Mouse (Mus musculus): ENCODE measurements around the gene Igtp.
"Not testable (repeated sequence)": the region's sequence is repeated elsewhere in the genome, so short reads cannot be mapped to it uniquely, and the experiment has no call there.

The Igtp gene

GRCm38 (mm10) chr11:58199229-58200037 lies at the start of gene Igtp, which contains the start of gene Irgm2:
Igtp (plus strand) TSS chr11:58199556.
Irgm2 (plus strand) TSS chr11:58199618.
- peak; percentile 3 for DNase-seq (ENCODE audit: low read depth, low spot score)

GRCm38 (mm10) chr11:58155458-58155857 lies 43.9 kb upstream of the Igtp start:
- DNase-seq (ENCODE audit: low read depth, low spot score) = no peak

GRCm38 (mm10) chr11:58156871-58157270 lies 42.5 kb upstream of the Igtp start:
- DNase-seq (ENCODE audit: low read depth, low spot score) = no peak

GRCm38 (mm10) chr11:58165072-58165471 lies 34.3 kb upstream of the Igtp start:
- DNase-seq (ENCODE audit: low read depth, low spot score) = no peak

- no peak for DNase-seq (ENCODE audit: low read depth, low spot score)
These were observed 31.6 kb upstream of the Igtp start for GRCm38 (mm10) chr11:58167822-58168166.

GRCm38 (mm10) chr11:58168167-58168915 lies 31.0 kb upstream of the Igtp start, which contains the start of gene Gemin5:
Gemin5 (minus strand) TSS chr11:58168539.
- peak; percentile 73 for DNase-seq (ENCODE audit: low read depth, low spot score)

GRCm38 (mm10) chr11:58169666-58170065 lies 29.7 kb upstream of the Igtp start:
- DNase-seq (ENCODE audit: low read depth, low spot score) = no peak

GRCm38 (mm10) chr11:58171459-58172091 lies 27.8 kb upstream of the Igtp start, which contains the start of gene Mrpl22:
Mrpl22 (plus strand) TSS chr11:58171661.
- DNase-seq (ENCODE audit: low read depth, low spot score) = peak; percentile 91

GRCm38 (mm10) chr11:58179563-58179962 lies 19.8 kb upstream of the Igtp start:
- DNase-seq (ENCODE audit: low read depth, low spot score) = peak; percentile 68

- not testable (repeated sequence) for DNase-seq (ENCODE audit: low read depth, low spot score)
These were observed 19.4 kb upstream of the Igtp start for GRCm38 (mm10) chr11:58179986-58180385.

GRCm38 (mm10) chr11:58180756-58181155 lies 18.6 kb upstream of the Igtp start:
- no peak for DNase-seq (ENCODE audit: low read depth, low spot score)

GRCm38 (mm10) chr11:58183579-58183978 lies 15.8 kb upstream of the Igtp start:
- no peak for DNase-seq (ENCODE audit: low read depth, low spot score)

GRCm38 (mm10) chr11:58189675-58190074 lies 9.7 kb upstream of the Igtp start:
- DNase-seq (ENCODE audit: low read depth, low spot score) = no peak

- no peak for DNase-seq (ENCODE audit: low read depth, low spot score)
These were observed 6.0 kb upstream of the Igtp start for GRCm38 (mm10) chr11:58193326-58193725.

GRCm38 (mm10) chr11:58193860-58194520 lies 5.4 kb upstream of the Igtp start:
- DNase-seq (ENCODE audit: low read depth, low spot score) = no peak

- no peak for DNase-seq (ENCODE audit: low read depth, low spot score)
These were observed 693 bp upstream of the Igtp start for GRCm38 (mm10) chr11:58198663-58199062.

GRCm38 (mm10) chr11:58200226-58200625 lies 870 bp downstream of the Igtp start:
- DNase-seq (ENCODE audit: low read depth, low spot score) = no peak

GRCm38 (mm10) chr11:58201052-58201451 lies 1.7 kb downstream of the Igtp start:
- DNase-seq (ENCODE audit: low read depth, low spot score) = no peak

- DNase-seq (ENCODE audit: low read depth, low spot score) = no peak
These were observed 11.0 kb downstream of the Igtp start for GRCm38 (mm10) chr11:58210321-58210886.

GRCm38 (mm10) chr11:58211062-58211681 lies 11.8 kb downstream of the Igtp start:
- no peak for DNase-seq (ENCODE audit: low read depth, low spot score)

GRCm38 (mm10) chr11:58211682-58212067 lies 12.3 kb downstream of the Igtp start:
- DNase-seq (ENCODE audit: low read depth, low spot score) = no peak
